8 mouse cellular contexts compared by ENCODE assay signal in the genomic region with DNA sequence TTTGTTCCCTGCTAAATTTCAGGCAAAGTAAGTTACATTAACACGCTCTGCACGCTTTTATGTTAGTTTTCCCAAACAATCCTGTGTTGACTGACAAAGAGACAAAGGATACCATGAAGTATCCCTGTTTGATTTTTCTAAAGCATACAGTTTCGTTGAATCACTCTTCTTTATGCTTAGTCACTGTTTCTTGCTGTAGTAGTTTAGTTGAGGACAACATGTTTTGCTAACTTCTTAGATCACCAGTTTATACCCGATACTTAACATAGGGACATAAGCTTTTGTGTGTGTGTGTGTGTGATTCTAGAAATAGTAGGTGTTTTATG. TPM values are rescaled to one million over a fixed set of nuclear protein-coding genes. Genes with fewer than 3 reads are reported as not detected.
DNase-seq lines count a peak whose midpoint lies in the region; ATAC-seq and TF ChIP-seq lines count a peak whose summit lies in the region.

No protein-coding gene starts in this region.

- under 1% methylated on average over 4 of the region's 4 CpGs for WGBS in kidney, postnatal 0 days
- WGBS in hindbrain, embryonic 14.5 days = 1% methylated on average over 4 of the region's 4 CpGs
- 1% methylated on average over 4 of the region's 4 CpGs for WGBS in midbrain, embryonic 16.5 days

- H3K9me3 ChIP-seq in kidney, postnatal 0 days (replicated peaks; ENCODE audit: low read length) = no peaks in the 10 kb centered on the region
- H3K9me3 ChIP-seq in hindbrain, embryonic 14.5 days (ENCODE audit: control insufficient read depth, low read length) = no peaks in the 10 kb centered on the region
- H3K9me3 ChIP-seq in midbrain, embryonic 16.5 days (replicated peaks; ENCODE audit: control insufficient read depth, low read length, poor library complexity, severe bottlenecking) = no peaks in the 10 kb centered on the region

- DNase-seq in kidney, postnatal 0 days (ENCODE audit: low spot score) = peak; percentile 59
- no peak for DNase-seq in kidney, postnatal 36 days
- DNase-seq in hindbrain, embryonic 14.5 days (ENCODE audit: low spot score) = peak; percentile 43
- DNase-seq in adrenal gland, postnatal 10 days = no peak
- no peak for DNase-seq in frontal cortex, postnatal 25 days (ENCODE audit: low spot score in 2 of 2)
- DNase-seq in thymus, postnatal 25 days = no peak

- H3K4me3 ChIP-seq in kidney, postnatal 0 days (replicated peaks; ENCODE audit: low read depth, low read length) = peak overlapping the region; percentile 98
- peak overlapping the region; percentile 95; the same call in 1 of the 2 replicates for H3K4me3 ChIP-seq in brown adipose tissue, adult 24 weeks (ENCODE audit: insufficient read depth, low read depth, low read length)
- peak overlapping the region; percentile 77 for H3K4me3 ChIP-seq in hindbrain, embryonic 14.5 days (replicated peaks; ENCODE audit: low read length)
- H3K4me3 ChIP-seq in midbrain, embryonic 16.5 days (ENCODE audit: low read depth, low read length) = peak overlapping the region; percentile 95

- peak overlapping the region; percentile 97; the same call in 1 of the 2 replicates for H3K27ac ChIP-seq in kidney, postnatal 0 days
- no peak overlapping the region for H3K27ac ChIP-seq in brown adipose tissue, adult 24 weeks (replicated peaks; ENCODE audit: low read depth, low read length)
- H3K27ac ChIP-seq in hindbrain, embryonic 14.5 days = peak overlapping the region; percentile 98; the same call in 1 of the 2 replicates
- no peak overlapping the region for H3K27ac ChIP-seq in midbrain, embryonic 16.5 days (ENCODE audit: low read length)

- H3K9ac ChIP-seq in kidney, postnatal 0 days (ENCODE audit: low read depth, low read length) = peak overlapping the region; percentile 98
- peak overlapping the region; percentile 91 for H3K9ac ChIP-seq in hindbrain, embryonic 14.5 days
- H3K9ac ChIP-seq in midbrain, embryonic 16.5 days (ENCODE audit: low read depth, low read length) = peak overlapping the region; percentile 95; the same call in 1 of the 2 replicates

- ATAC-seq in kidney, postnatal 0 days (replicated peaks; ENCODE audit: low FRiP score, low read depth) = no peak
- no peak for ATAC-seq in hindbrain, embryonic 14.5 days (ENCODE audit: low FRiP score)
- no peak for ATAC-seq in midbrain, embryonic 16.5 days

- peak overlapping the region; percentile 87 for H3K4me2 ChIP-seq in kidney, postnatal 0 days (ENCODE audit: low read length)
- H3K4me2 ChIP-seq in hindbrain, embryonic 14.5 days (replicated peaks) = peak overlapping the region; percentile 77
- H3K4me2 ChIP-seq in midbrain, embryonic 16.5 days (ENCODE audit: low read length) = peak overlapping the region; percentile 80

- no peak for TF ChIP-seq CTCF in kidney, postnatal 0 days (IDR thresholded peaks at IDR 0.05; ENCODE audit: low read depth)

- H3K36me3 ChIP-seq in kidney, postnatal 0 days (ENCODE audit: insufficient read depth, low read length) = no peaks in the 10 kb centered on the region
- no peaks in the 10 kb centered on the region for H3K36me3 ChIP-seq in hindbrain, embryonic 14.5 days (replicated peaks; ENCODE audit: control insufficient read depth, insufficient read depth)
- H3K36me3 ChIP-seq in midbrain, embryonic 16.5 days (ENCODE audit: control insufficient read depth, insufficient read depth, low read length) = no peaks in the 10 kb centered on the region

- H3K27me3 ChIP-seq in kidney, postnatal 0 days (ENCODE audit: insufficient read depth, low read length) = no peaks in the 10 kb centered on the region
- no peaks in the 10 kb centered on the region for H3K27me3 ChIP-seq in hindbrain, embryonic 14.5 days (ENCODE audit: control insufficient read depth, insufficient read depth, low read length)
- H3K27me3 ChIP-seq in midbrain, embryonic 16.5 days (ENCODE audit: control insufficient read depth, insufficient read depth, low read depth, low read length) = no peaks in the 10 kb centered on the region

- peaks cover 6% of the 10 kb centered on the region; the same call in 1 of the 2 replicates for H3K4me1 ChIP-seq in kidney, postnatal 0 days (replicated peaks; ENCODE audit: insufficient read depth, low read length)
- peaks cover 4% of the 10 kb centered on the region for H3K4me1 ChIP-seq in brown adipose tissue, adult 24 weeks (ENCODE audit: control insufficient read depth, insufficient read depth, insufficient read length, low read length)
- peaks cover 5% of the 10 kb centered on the region; the same call in 1 of the 2 replicates for H3K4me1 ChIP-seq in hindbrain, embryonic 14.5 days (replicated peaks; ENCODE audit: control insufficient read depth, insufficient read depth, low read length)
- H3K4me1 ChIP-seq in midbrain, embryonic 16.5 days (ENCODE audit: control insufficient read depth, insufficient read depth, low read length) = peaks cover 13% of the 10 kb centered on the region

RNA-seq across cellular contexts. Expression of a gene that starts 1.1 kb away (rescaled TPM):
- polyA plus RNA-seq in kidney, postnatal 0 days (2015; fragmentation: Nextera tagmentation; extraction: Ambion mirVana) = 18.8 and 20.1 TPM in 2 replicates
- polyA plus RNA-seq in brown adipose tissue, adult 24 weeks (2012; ENCODE audit: insufficient read depth, insufficient read length, missing spikeins) = 7.7 and 7.9 TPM in 2 replicates
- 16.3 and 16.7 TPM in 2 replicates for polyA plus RNA-seq in hindbrain, embryonic 14.5 days (2014; fragmentation: Nextera tagmentation; extraction: Ambion mirVana)
- polyA plus RNA-seq in midbrain, embryonic 16.5 days (2015; fragmentation: Nextera tagmentation; extraction: Ambion mirVana) = 19.2 and 20.1 TPM in 2 replicates
- total RNA-seq in adrenal gland, postnatal 10 days (2021) = 10 to 100 TPM; 20.6 to 22.2 TPM

Comparison
In these comparisons a context has a peak if more than half of its experiments do, and no peak if none do; other contexts are left out.
1. DNase-seq: peak in kidney, postnatal 0 days (single experiment) and hindbrain, embryonic 14.5 days (single experiment); none in kidney, postnatal 36 days (0 of 2), adrenal gland, postnatal 10 days (single experiment), frontal cortex, postnatal 25 days (0 of 2) and thymus, postnatal 25 days (single experiment).
2. H3K27ac ChIP-seq: peak in kidney, postnatal 0 days (single experiment) and hindbrain, embryonic 14.5 days (single experiment); none in brown adipose tissue, adult 24 weeks (single experiment) and midbrain, embryonic 16.5 days (single experiment).
3. Peak in every context shown above with its lines, with median percentiles within 50 percentile points of each other: H3K4me2 ChIP-seq, H3K4me3 ChIP-seq and H3K9ac ChIP-seq.